Mouse (Mus musculus) kidney, adult 2 months (tissue): ENCODE measurements at regions not wholly inside any gene's neighbourhood (a gene's known extent, or its start where the extent isn't known, plus 50 kb on each side); places are given as distances from the start of the nearest gene placed in this dataset.

Source experiments
- DNase-seq: peaks from one replicate; pipeline ENCODE4 v3.0.0; 2021
- H3K27ac ChIP-seq: fragments of 200-500 bp; 2 replicates; pipeline ENCODE4 v1.5.1; 2012; ENCODE audit warnings: low read depth, low read length, control low read depth, inconsistent platforms; ENCODE audit not compliant: insufficient read depth
- H3K27me3 ChIP-seq: fragments of 200-500 bp; replicated peaks from 2 replicates; pipeline ENCODE4 v1.6.1; 2012; ENCODE audit warnings: mild to moderate bottlenecking, moderate library complexity, low read length, inconsistent platforms; ENCODE audit not compliant: control insufficient read depth, insufficient read depth
- H3K36me3 ChIP-seq: fragments of 200-500 bp; 2 replicates; pipeline ENCODE4 v1.6.1; 2012; ENCODE audit warnings: mild to moderate bottlenecking, moderate library complexity, low read length, inconsistent platforms; ENCODE audit not compliant: control insufficient read depth, insufficient read depth
- H3K4me1 ChIP-seq: fragments of 200-500 bp; 2 replicates; pipeline ENCODE4 v1.6.1; 2011; ENCODE audit warnings: low read length; ENCODE audit not compliant: control insufficient read depth, insufficient read depth
- H3K4me3 ChIP-seq: fragments of 200-500 bp; 2 replicates; pipeline ENCODE4 v1.5.1; 2011; ENCODE audit warnings: mild to moderate bottlenecking, low read depth, low read length, control low read depth; ENCODE audit not compliant: insufficient read depth
- CTCF ChIP-seq: fragments of 200-500 bp; conservative IDR thresholded peaks from 2 replicates; pipeline ENCODE4 v1.5.1; 2011; ENCODE audit warnings: low read depth, mild to moderate bottlenecking, control low read depth, low read length, moderate library complexity, mixed read lengths; ENCODE audit not compliant: insufficient read depth, insufficient read length
- POLR2A ChIP-seq: fragments of 200-500 bp; IDR thresholded peaks from one replicate; pipeline ENCODE4 v1.6.1; 2011; ENCODE audit warnings: low read depth, low read length, control low read depth
- WGBS: fragments of 180-500 bp; shearing (Covaris S2); methylation state at CpG from one replicate; pipeline ENCODE4 v1.1.7; 2018; 5-methylcytosine and 5-hydroxymethylcytosine counted together

- WGBS: 67% methylated on average over 8 of the region's 8 CpGs
- Histone ChIP-seq H3K4me3 (no peak overlapping the region), H3K36me3 (no peaks in the 10 kb centered on the region), H3K27me3 (no peaks in the 10 kb centered on the region), H3K27ac (no peak overlapping the region), H3K4me1 (no peaks in the 10 kb centered on the region)
- no peak for DNase-seq
- no peak for TF ChIP-seq CTCF
- TF ChIP-seq POLR2A: no peak
These were observed 100.2 kb downstream of the Duxbl3 start for GRCm38 (mm10) chr14:26357996-26358395.

GRCm38 (mm10) chr14:26360071-26360470 is 102.3 kb downstream of the Duxbl3 start:
- DNase-seq: no peak
- TF ChIP-seq CTCF (no peak), POLR2A (no peak)
- Histone ChIP-seq H3K4me1 (no peaks in the 10 kb centered on the region), H3K27me3 (no peaks in the 10 kb centered on the region), H3K36me3 (no peaks in the 10 kb centered on the region), H3K4me3 (no peak overlapping the region), H3K27ac (no peak overlapping the region)
- WGBS: 63% methylated on average over 4 of the region's 4 CpGs

GRCm38 (mm10) chr14:26361206-26361605 is 103.4 kb downstream of the Duxbl3 start:
- DNase-seq: no peak
- H3K27me3 ChIP-seq: no peaks in the 10 kb centered on the region
- TF ChIP-seq CTCF (no peak), POLR2A (no peak)
- no peak overlapping the region for H3K27ac ChIP-seq
- no peak overlapping the region for H3K4me3 ChIP-seq
- 96% methylated on average over 3 of the region's 3 CpGs for WGBS
- no peaks in the 10 kb centered on the region for H3K36me3 ChIP-seq
- no peaks in the 10 kb centered on the region for H3K4me1 ChIP-seq
